Mouse (Mus musculus) heart, postnatal 0 days (tissue): ENCODE measurements around the gene Rpa3.

Experiments used
- CTCF ChIP-seq: IDR thresholded peaks from 2 replicates; pipeline ENCODE4 v1.5.1; 2016; ENCODE audit warnings: antibody characterized with exemption, control low read depth, low read depth
- EP300 ChIP-seq: IDR thresholded peaks from 2 replicates; pipeline ENCODE4 v1.6.1; 2016; ENCODE audit warnings: antibody characterized with exemption, low read depth

DNA sequence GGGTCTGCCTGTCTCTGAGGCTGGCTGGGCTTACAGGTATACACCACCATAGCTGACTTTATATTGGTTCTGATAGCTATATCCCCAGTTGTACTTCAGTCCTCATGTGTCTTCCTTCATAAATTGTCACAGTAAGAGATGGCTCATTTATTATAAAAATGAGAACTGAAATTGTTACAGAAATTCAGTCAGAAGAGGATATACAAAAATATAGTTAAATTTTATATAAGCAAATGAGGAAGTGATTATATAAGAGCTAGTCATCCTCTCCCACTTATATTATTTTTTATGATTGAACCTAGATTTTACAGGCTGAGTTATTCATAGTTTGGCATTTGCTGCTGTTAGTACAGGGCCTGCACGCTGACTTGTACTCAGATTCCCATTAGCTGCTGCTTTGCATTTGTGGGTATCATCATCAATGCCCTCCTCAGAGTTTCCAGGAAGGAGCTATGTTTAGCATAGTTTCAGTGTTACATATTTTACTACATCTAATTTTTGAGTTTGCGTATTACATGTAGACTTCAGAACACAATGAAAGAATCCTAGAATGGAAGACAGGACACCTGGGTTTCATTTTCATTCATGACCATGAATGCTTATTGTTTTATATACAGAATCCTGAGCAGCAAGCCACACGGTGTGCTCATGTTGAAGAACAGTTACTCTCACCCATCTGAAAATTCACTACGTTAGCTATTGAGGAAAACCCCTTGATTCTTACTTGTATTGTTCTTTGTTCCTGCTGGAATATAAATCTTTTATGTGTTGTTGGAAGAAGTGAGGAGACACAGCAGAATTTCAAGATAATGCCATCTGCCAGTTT lies 30.0 kb upstream of the Rpa3 start:
- no peak for TF ChIP-seq CTCF
- TF ChIP-seq EP300: no peak
